Mouse (Mus musculus): ENCODE results near the gene Cdkl3.

Gene Cdkl3

GRCm38 (mm10) chr11:52094568-52094967 lies 90.5 kb downstream of the Cdkl3 start:
- H3K27me3 ChIP-seq (ENCODE audit: insufficient read depth, low read length), result no peaks in the 10 kb centered on the region
- H3K9me3 ChIP-seq (ENCODE audit: low read length), result no peaks in the 10 kb centered on the region
- H3K4me1 ChIP-seq (replicated peaks; ENCODE audit: low read depth, low read length), result peaks cover 20% of the 10 kb centered on the region
- no peak overlapping the region for H3K4me3 ChIP-seq (replicated peaks; ENCODE audit: low read length)
- H3K36me3 ChIP-seq (ENCODE audit: insufficient read depth, low read length), result no peaks in the 10 kb centered on the region
- TF ChIP-seq CTCF (conservative IDR thresholded peaks at IDR 0.05; ENCODE audit: low read length) (no peak), POU5F1 (IDR thresholded peaks at IDR 0.05; ENCODE audit: borderline replicate concordance, low read length) (no peak), NANOG (IDR thresholded peaks at IDR 0.05; ENCODE audit: borderline replicate concordance, low read length) (no peak)

- H3K4me3 ChIP-seq (replicated peaks; ENCODE audit: low read length), result no peak overlapping the region
- TF ChIP-seq POU5F1 (IDR thresholded peaks at IDR 0.05; ENCODE audit: borderline replicate concordance, low read length), result no peak
- TF ChIP-seq CTCF (conservative IDR thresholded peaks at IDR 0.05; ENCODE audit: low read length), result no peak
- TF ChIP-seq NANOG (IDR thresholded peaks at IDR 0.05; ENCODE audit: borderline replicate concordance, low read length), result no peak
- no peaks in the 10 kb centered on the region for H3K27me3 ChIP-seq (ENCODE audit: insufficient read depth, low read length)
- peaks cover 40% of the 10 kb centered on the region for H3K4me1 ChIP-seq (replicated peaks; ENCODE audit: low read depth, low read length)
- H3K9me3 ChIP-seq (ENCODE audit: low read length), result no peaks in the 10 kb centered on the region
- H3K36me3 ChIP-seq (ENCODE audit: insufficient read depth, low read length), result peaks cover 15% of the 10 kb centered on the region
Observed at GRCm38 (mm10) chr11:52097016-52097415, 93.0 kb downstream of the Cdkl3 start.

- Histone ChIP-seq H3K4me3 (replicated peaks; ENCODE audit: low read length) (peak overlapping the region; percentile 98), H3K27me3 (ENCODE audit: insufficient read depth, low read length) (no peaks in the 10 kb centered on the region), H3K4me1 (replicated peaks; ENCODE audit: low read depth, low read length) (peaks cover 46% of the 10 kb centered on the region), H3K36me3 (ENCODE audit: insufficient read depth, low read length) (peaks cover 15% of the 10 kb centered on the region), H3K9me3 (ENCODE audit: low read length) (no peaks in the 10 kb centered on the region)
- TF ChIP-seq NANOG (IDR thresholded peaks at IDR 0.05; ENCODE audit: borderline replicate concordance, low read length) (no peak), POU5F1 (IDR thresholded peaks at IDR 0.05; ENCODE audit: borderline replicate concordance, low read length) (no peak), CTCF (conservative IDR thresholded peaks at IDR 0.05; ENCODE audit: low read length) (no peak)
Observed at GRCm38 (mm10) chr11:52097596-52097995, 93.6 kb downstream of the Cdkl3 start.

GRCm38 (mm10) chr11:52098398-52098946 lies 94.5 kb downstream of the Cdkl3 start, which contains the start of gene Ppp2ca:
Gene Ppp2ca (plus strand): TSS chr11:52098681.
- Histone ChIP-seq H3K27me3 (ENCODE audit: insufficient read depth, low read length) (no peaks in the 10 kb centered on the region), H3K9me3 (ENCODE audit: low read length) (no peaks in the 10 kb centered on the region), H3K4me1 (replicated peaks; ENCODE audit: low read depth, low read length) (peaks cover 54% of the 10 kb centered on the region), H3K36me3 (ENCODE audit: insufficient read depth, low read length) (peaks cover 19% of the 10 kb centered on the region), H3K4me3 (replicated peaks; ENCODE audit: low read length) (peak within 1 kb of the TSS; percentile 98)
- no peak for TF ChIP-seq CTCF (conservative IDR thresholded peaks at IDR 0.05; ENCODE audit: low read length)
- no peak for TF ChIP-seq POU5F1 (IDR thresholded peaks at IDR 0.05; ENCODE audit: borderline replicate concordance, low read length)
- no peak for TF ChIP-seq NANOG (IDR thresholded peaks at IDR 0.05; ENCODE audit: borderline replicate concordance, low read length)

GRCm38 (mm10) chr11:52099031-52099761 lies 95.2 kb downstream of the Cdkl3 start:
- H3K4me1 ChIP-seq (replicated peaks; ENCODE audit: low read depth, low read length), result peaks cover 61% of the 10 kb centered on the region
- H3K4me3 ChIP-seq (replicated peaks; ENCODE audit: low read length), result peak overlapping the region; percentile 98
- no peaks in the 10 kb centered on the region for H3K9me3 ChIP-seq (ENCODE audit: low read length)
- peaks cover 19% of the 10 kb centered on the region for H3K36me3 ChIP-seq (ENCODE audit: insufficient read depth, low read length)
- no peak for TF ChIP-seq POU5F1 (IDR thresholded peaks at IDR 0.05; ENCODE audit: borderline replicate concordance, low read length)
- TF ChIP-seq NANOG (IDR thresholded peaks at IDR 0.05; ENCODE audit: borderline replicate concordance, low read length), result no peak
- H3K27me3 ChIP-seq (ENCODE audit: insufficient read depth, low read length), result no peaks in the 10 kb centered on the region

GRCm38 (mm10) chr11:52099771-52100219 lies 95.8 kb downstream of the Cdkl3 start:
- Histone ChIP-seq H3K4me1 (replicated peaks; ENCODE audit: low read depth, low read length) (peaks cover 67% of the 10 kb centered on the region), H3K9me3 (ENCODE audit: low read length) (no peaks in the 10 kb centered on the region), H3K4me3 (replicated peaks; ENCODE audit: low read length) (peak overlapping the region; percentile 98), H3K27me3 (ENCODE audit: insufficient read depth, low read length) (no peaks in the 10 kb centered on the region), H3K36me3 (ENCODE audit: insufficient read depth, low read length) (peaks cover 19% of the 10 kb centered on the region)
- no peak for TF ChIP-seq POU5F1 (IDR thresholded peaks at IDR 0.05; ENCODE audit: borderline replicate concordance, low read length)
- no peak for TF ChIP-seq NANOG (IDR thresholded peaks at IDR 0.05; ENCODE audit: borderline replicate concordance, low read length)
- no peak for TF ChIP-seq CTCF (conservative IDR thresholded peaks at IDR 0.05; ENCODE audit: low read length)

GRCm38 (mm10) chr11:52102977-52103376 lies 99.0 kb downstream of the Cdkl3 start:
- no peaks in the 10 kb centered on the region for H3K27me3 ChIP-seq (ENCODE audit: insufficient read depth, low read length)
- peaks cover 74% of the 10 kb centered on the region for H3K4me1 ChIP-seq (replicated peaks; ENCODE audit: low read depth, low read length)
- TF ChIP-seq CTCF (conservative IDR thresholded peaks at IDR 0.05; ENCODE audit: low read length) (no peak), NANOG (IDR thresholded peaks at IDR 0.05; ENCODE audit: borderline replicate concordance, low read length) (no peak), POU5F1 (IDR thresholded peaks at IDR 0.05; ENCODE audit: borderline replicate concordance, low read length) (no peak)
- no peaks in the 10 kb centered on the region for H3K9me3 ChIP-seq (ENCODE audit: low read length)
- H3K36me3 ChIP-seq (ENCODE audit: insufficient read depth, low read length), result peaks cover 24% of the 10 kb centered on the region
- no peak overlapping the region for H3K4me3 ChIP-seq (replicated peaks; ENCODE audit: low read length)

- Histone ChIP-seq H3K4me1 (replicated peaks; ENCODE audit: low read depth, low read length) (peaks cover 79% of the 10 kb centered on the region), H3K9me3 (ENCODE audit: low read length) (no peaks in the 10 kb centered on the region), H3K27me3 (ENCODE audit: insufficient read depth, low read length) (no peaks in the 10 kb centered on the region), H3K36me3 (ENCODE audit: insufficient read depth, low read length) (peaks cover 27% of the 10 kb centered on the region), H3K4me3 (replicated peaks; ENCODE audit: low read length) (no peak overlapping the region)
- TF ChIP-seq CTCF (conservative IDR thresholded peaks at IDR 0.05; ENCODE audit: low read length), result no peak
Observed at GRCm38 (mm10) chr11:52105503-52105902, 101.5 kb downstream of the Cdkl3 start.
